Mouse (Mus musculus) retina, embryonic 14.5 days (tissue): ENCODE data around the gene Nat14.

ENCODE experiments used
- DNase-seq: peaks from one replicate; pipeline ENCODE4 v3.0.0-alpha.2; 2015; ENCODE audit warnings: low spot score

The Nat14 gene

GRCm38 (mm10) chr7:4920496-4920895, 1.3 kb upstream of the Nat14 start:
- DNase-seq: no peak

GRCm38 (mm10) chr7:4920976-4921823, 628 bp upstream of the Nat14 start:
- DNase-seq: no peak

- DNase-seq: peak; percentile 89
These were observed 680 bp downstream of the Nat14 start for GRCm38 (mm10) chr7:4922508-4922907.

- peak; percentile 91 for DNase-seq
These were observed 1.2 kb downstream of the Nat14 start for GRCm38 (mm10) chr7:4922931-4923565.

- peak; percentile 55 for DNase-seq
These were observed 1.9 kb downstream of the Nat14 start for GRCm38 (mm10) chr7:4923586-4924364.

- peak; percentile 46 for DNase-seq
These were observed 2.7 kb downstream of the Nat14 start for GRCm38 (mm10) chr7:4924483-4924882.

GRCm38 (mm10) chr7:4924891-4925301, 3.1 kb downstream of the Nat14 start:
- DNase-seq: peak; percentile 51

GRCm38 (mm10) chr7:4925441-4926381, 3.9 kb downstream of the Nat14 start, which contains the start of gene Ssc5d:
Ssc5d (plus strand) TSS chr7:4925785.
- peak; percentile 65 for DNase-seq

GRCm38 (mm10) chr7:4926849-4927248, 5.0 kb downstream of the Nat14 start:
- DNase-seq: no peak

- no peak for DNase-seq
These were observed 5.9 kb downstream of the Nat14 start for GRCm38 (mm10) chr7:4927711-4928110.

GRCm38 (mm10) chr7:4928323-4928722, 6.5 kb downstream of the Nat14 start:
- DNase-seq: no peak

GRCm38 (mm10) chr7:4933103-4933502, 11.3 kb downstream of the Nat14 start:
- no peak for DNase-seq

- DNase-seq: no peak
These were observed 12.5 kb downstream of the Nat14 start for GRCm38 (mm10) chr7:4934160-4934914.

GRCm38 (mm10) chr7:4936832-4937231, 15.0 kb downstream of the Nat14 start:
- DNase-seq: no peak

GRCm38 (mm10) chr7:4937392-4937791, 15.6 kb downstream of the Nat14 start:
- no peak for DNase-seq

- DNase-seq: peak; percentile 76
These were observed 16.6 kb downstream of the Nat14 start for GRCm38 (mm10) chr7:4938456-4938855.

- peak; percentile 90 for DNase-seq
These were observed 18.2 kb downstream of the Nat14 start for GRCm38 (mm10) chr7:4940068-4940479.

GRCm38 (mm10) chr7:4942673-4943072, 20.8 kb downstream of the Nat14 start:
- DNase-seq: no peak

GRCm38 (mm10) chr7:4943223-4943815, 21.5 kb downstream of the Nat14 start:
- DNase-seq: peak; percentile 94

- DNase-seq: no peak
These were observed 26.0 kb downstream of the Nat14 start for GRCm38 (mm10) chr7:4947855-4948254.
